Mouse (Mus musculus) spleen, embryonic (tissue): ENCODE data around the gene Pdf.
"Not testable (repeated sequence)": the region's sequence is repeated elsewhere in the genome, so short reads cannot be mapped to it uniquely, and the experiment has no call there.

ENCODE experiments used
- CTCF ChIA-PET: fragments of 350-600 bp; sonication (Branson Sonifier 250); formaldehyde crosslinking; loops from one replicate; lab custom pipeline; 2022; lab: Charles Lee

Pdf gene

DNA sequence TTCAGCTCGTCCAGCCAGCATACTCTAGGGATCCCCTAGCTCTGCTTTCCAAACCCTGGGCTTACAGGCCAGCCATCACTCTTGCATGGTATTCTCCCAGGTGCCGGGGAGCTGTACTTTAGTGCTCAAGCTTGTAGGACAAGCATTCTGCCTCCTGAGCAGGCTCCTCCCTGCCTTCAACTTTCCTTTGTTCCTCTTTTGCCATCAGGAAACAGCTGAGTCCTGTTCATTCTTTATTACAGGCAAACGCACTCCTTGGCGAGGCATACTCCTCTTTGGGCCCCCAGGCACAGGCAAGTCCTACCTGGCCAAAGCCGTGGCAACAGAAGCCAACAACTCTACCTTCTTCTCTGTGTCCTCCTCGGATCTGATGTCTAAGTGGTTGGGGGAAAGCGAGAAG, 7.8 kb downstream of the Pdf start:
- CTCF ChIA-PET: no interaction called here

GRCm38 (mm10) chr8:107036626-107037025, 11.8 kb downstream of the Pdf start:
- CTCF ChIA-PET: no interaction called here

DNA sequence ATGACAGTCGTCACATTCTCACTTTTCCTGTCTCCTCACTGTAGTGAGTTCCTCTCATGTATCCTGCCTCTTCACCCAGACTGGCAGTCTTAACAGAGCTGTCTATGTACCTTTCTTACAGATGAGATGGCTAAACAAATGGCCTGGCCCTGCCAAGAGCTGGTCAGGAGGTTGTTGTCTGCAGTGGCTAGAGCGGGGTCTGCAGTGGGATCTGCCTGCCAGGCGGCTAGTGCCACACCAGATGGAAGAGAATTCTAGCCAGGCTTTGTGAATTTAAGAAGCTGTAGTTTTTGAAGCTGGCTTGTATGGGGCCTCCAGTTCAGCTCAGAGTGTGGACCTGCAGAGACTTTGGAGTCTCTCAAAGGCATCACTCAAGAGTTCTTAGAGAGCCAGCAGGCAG, 12.8 kb downstream of the Pdf start:
- CTCF ChIA-PET: interaction anchor here (0.7 kb wide), 1 partner anchor 12 kb away, joined by 3 read pairs; no protein-coding TSS in a partner anchor

DNA sequence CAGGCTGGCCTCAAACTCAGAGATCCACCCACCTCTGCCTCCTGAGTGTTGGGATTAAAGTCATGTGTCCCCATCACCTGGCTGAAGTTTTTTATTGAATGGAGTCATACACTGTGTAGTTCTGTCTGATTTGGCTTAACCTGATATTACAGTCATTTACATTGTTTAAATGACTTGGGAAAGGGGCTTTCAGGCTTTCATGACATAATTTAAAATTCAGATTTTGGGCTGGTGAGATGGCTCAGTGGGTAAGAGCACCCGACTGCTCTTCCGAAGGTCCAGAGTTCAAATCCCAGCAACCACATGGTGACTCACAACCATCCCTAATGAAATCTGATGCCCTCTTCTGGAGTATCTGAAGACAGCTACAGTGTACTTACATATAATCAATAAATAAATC, 14.8 kb downstream of the Pdf start:
- CTCF ChIA-PET: not testable (repeated sequence)

- CTCF ChIA-PET: interaction anchor here (0.6 kb wide), 2 partner anchors 19 to 98 kb away, joined by 4 to 7 read pairs; no protein-coding TSS in a partner anchor
Measured at GRCm38 (mm10) chr8:107031577-107032090, 16.8 kb downstream of the Pdf start.

DNA sequence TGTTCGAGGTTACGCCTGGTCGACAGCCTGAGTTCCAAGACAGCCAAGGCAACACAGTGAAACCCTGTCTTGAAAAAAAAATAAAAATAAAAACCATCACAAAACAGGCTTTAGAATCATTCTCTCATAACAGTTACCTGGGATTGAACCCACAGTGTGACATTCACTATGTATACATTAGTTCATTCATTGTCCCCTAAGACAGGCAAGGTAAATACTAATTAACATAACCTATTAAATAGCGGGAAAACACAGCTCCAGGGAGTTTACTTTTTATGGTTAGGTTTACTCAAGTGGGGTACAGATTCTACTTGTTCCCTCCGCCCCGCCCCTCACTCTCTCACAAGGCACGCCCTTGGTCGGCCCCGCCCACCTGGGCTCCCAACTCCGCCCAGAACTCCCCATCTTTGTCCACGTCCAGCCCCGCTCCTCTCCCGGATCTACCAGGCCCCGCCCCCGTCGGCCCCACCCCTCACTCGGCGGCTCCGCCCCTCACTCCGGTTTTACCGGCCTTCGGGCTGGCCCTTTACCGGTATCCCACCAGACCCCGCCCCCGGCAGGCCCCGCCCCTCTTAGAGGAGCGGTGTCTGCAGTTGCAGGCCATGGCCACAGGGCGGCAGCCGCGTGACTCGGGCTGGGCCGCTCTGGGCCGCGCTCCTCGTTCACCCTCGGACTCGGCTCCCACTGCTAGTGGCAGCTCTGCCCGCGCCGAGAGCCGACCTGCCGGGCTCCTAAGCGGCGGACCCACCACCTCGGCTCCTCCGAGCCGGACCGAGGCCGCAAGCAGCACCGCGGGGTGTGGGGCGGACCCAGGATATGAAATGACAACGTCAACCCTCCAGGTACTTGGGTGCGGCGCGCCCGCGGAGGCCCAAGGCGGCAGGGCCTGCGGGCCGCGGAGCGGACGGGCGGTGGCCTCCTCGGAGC, 17.5 kb downstream of the Pdf start, which contains the start of gene Vps4a:
Vps4a (plus strand) TSS at position 573 of the 927 bp plus-strand sequence.
- CTCF ChIA-PET: interaction anchor here (0.6 kb wide), 1 partner anchor 19 kb away, joined by 4 read pairs; no protein-coding TSS in a partner anchor

DNA sequence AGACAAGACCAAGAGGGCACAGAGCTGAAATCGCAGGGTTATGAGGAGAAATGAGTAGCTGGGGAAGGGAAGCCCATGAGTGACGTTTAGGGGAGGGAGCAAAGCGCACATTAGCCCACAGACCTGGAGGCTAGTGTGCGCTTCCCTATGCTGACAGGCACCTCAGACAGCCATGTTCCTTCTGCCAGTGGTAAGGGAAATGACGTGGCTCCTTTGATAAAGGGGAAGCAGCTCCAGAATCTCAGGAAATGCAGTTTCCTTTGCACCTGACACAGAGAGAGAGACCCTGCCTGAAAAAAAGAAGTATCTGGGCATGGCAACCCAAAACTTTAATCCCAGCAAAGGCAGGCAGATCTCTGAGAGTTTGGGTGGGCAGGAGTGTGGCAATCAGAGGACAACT, 18.4 kb downstream of the Pdf start:
- CTCF ChIA-PET: no interaction called here

DNA sequence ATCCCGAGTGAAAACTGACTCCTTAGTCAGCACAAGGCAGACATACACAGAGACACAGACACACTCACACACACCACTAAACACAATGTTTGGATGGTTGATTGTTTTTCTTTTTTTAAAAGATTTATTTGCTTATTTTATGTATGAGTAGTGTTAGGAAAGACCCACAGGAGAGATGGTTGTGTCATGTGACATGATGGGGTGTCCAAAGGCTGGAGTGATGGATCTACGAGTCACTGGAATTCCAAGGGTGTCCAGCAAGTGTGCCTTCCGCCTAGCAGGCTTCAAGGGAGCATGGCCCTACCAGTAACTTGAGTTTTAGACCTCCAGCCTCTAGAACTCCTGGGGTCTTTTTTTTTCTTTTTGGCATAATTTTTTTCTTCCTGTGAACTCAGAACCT, 19.1 kb downstream of the Pdf start:
- CTCF ChIA-PET: no interaction called here

GRCm38 (mm10) chr8:107023479-107023878, 24.9 kb downstream of the Pdf start:
- CTCF ChIA-PET: no interaction called here

GRCm38 (mm10) chr8:107014915-107015314, 33.5 kb downstream of the Pdf start:
- CTCF ChIA-PET: no interaction called here

- CTCF ChIA-PET: interaction anchor here (0.6 kb wide), 1 partner anchor 295 kb away, joined by 9 read pairs; no protein-coding TSS in a partner anchor
Measured at GRCm38 (mm10) chr8:107012666-107013065, 35.7 kb downstream of the Pdf start.

DNA sequence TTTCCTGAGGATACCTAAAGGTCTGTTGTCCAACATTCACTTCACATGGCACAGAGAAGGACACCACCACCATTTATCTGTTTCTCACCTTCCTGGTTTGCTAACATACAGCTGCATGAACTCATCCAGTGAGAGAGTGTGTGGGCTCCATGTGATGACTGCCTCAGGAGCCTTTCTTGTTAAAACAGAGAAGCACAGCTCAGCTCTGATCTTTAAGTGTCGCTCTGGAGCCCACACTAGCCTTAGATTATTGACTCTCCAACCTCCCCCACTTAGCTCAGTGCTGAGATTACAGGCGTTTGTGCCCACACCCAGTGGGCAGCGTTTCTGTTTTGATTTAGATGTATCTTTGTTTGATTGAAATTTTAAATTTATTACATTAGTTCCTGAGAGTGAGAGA, 40.6 kb downstream of the Pdf start:
- CTCF ChIA-PET: no interaction called here

GRCm38 (mm10) chr8:107002532-107002931, 45.9 kb downstream of the Pdf start:
- CTCF ChIA-PET: interaction anchor here (0.6 to 1.0 kb wide), 4 partner anchors 11 to 329 kb away, joined by 3 to 9 read pairs (median 5); no protein-coding TSS in a partner anchor

DNA sequence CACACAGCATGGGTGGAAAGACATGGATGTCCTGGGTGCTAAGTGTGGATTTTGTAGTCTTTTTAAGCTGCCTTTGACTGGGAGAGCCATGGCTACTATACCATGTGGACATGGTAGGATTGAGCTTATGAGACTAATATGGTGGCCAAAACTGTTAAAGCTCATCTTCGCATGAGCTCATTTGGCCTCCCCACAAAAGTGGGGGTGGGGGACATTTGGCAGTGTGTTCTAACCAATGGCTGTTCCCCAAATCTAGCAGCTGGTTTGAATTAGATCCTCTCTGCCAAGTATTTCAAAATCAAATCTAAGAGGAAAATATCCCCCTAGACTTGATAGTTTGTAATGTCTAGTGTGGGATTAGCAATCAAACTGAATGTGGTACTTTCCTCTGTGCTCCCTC, 49.3 kb downstream of the Pdf start:
- CTCF ChIA-PET: interaction anchor here (0.9 to 1.2 kb wide), 2 partner anchors 34 to 93 kb away, joined by 5 read pairs; no protein-coding TSS in a partner anchor

- CTCF ChIA-PET: no interaction called here
Measured at GRCm38 (mm10) chr8:106997416-106997815, 51.0 kb downstream of the Pdf start.

DNA sequence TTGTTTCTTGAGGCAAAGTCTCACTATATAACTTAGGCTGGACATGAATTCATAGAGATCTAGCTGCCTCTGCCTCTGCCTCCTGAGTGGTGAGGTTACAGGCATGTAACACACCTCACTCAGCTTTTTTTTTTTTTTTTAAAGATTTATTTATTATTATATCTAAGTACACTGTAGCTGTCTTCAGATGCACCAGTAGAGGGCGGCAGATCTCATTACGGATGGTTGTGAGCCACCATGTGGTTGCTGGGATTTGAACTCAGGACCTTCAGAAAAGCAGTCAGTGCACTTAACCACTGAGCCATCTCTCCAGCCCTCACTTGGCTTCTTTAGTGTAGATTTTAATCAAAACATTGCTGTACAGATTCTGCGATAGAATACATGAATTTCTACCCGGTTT, 52.1 kb downstream of the Pdf start:
- CTCF ChIA-PET: not testable (repeated sequence)
